Mouse (Mus musculus) urinary bladder, postnatal 36 days (tissue): ENCODE measurements at regions not wholly inside any gene's neighbourhood (a gene's known extent, or its start where the extent isn't known, plus 50 kb on each side); places are given as distances from the start of the nearest gene placed in this dataset.

ENCODE experiments used
- DNase-seq, 2 experiments: peaks; one replicate each; pipeline ENCODE4 v3.0.0; 2022; ENCODE audit warnings: low spot score in 2 of 2, mixed read lengths in 1 of 2

- peak in 1 of 2 experiments; percentile 12 for DNase-seq
Measured at GRCm38 (mm10) chr9:30581271-30581821, 154.4 kb downstream of the Snx19 start.

GRCm38 (mm10) chr9:30580500-30580899, 153.6 kb downstream of the Snx19 start:
- DNase-seq: no peak

- peak in 1 of 2 experiments; percentile 41 for DNase-seq
Measured at GRCm38 (mm10) chr9:30578213-30578612, 151.3 kb downstream of the Snx19 start.

GRCm38 (mm10) chr9:30577243-30577642, 150.3 kb downstream of the Snx19 start:
- DNase-seq: no peak

- no peak for DNase-seq
Measured at GRCm38 (mm10) chr9:30575531-30575930, 148.6 kb downstream of the Snx19 start.

- no peak for DNase-seq
Measured at GRCm38 (mm10) chr9:30573294-30573693, 146.4 kb downstream of the Snx19 start.

GRCm38 (mm10) chr9:30571014-30571413, 144.1 kb downstream of the Snx19 start:
- DNase-seq: no peak

GRCm38 (mm10) chr9:30564765-30565680, 138.1 kb downstream of the Snx19 start:
- no peak for DNase-seq

- DNase-seq: no peak
Measured at GRCm38 (mm10) chr9:30563399-30563798, 136.5 kb downstream of the Snx19 start.

GRCm38 (mm10) chr9:30554908-30555307, 128.0 kb downstream of the Snx19 start:
- no peak for DNase-seq

- DNase-seq: peak in 1 of 2 experiments; percentile 11
Measured at GRCm38 (mm10) chr9:30552721-30553120, 125.8 kb downstream of the Snx19 start.

- no peak for DNase-seq
Measured at GRCm38 (mm10) chr9:30549892-30550515, 123.1 kb downstream of the Snx19 start.

- no peak for DNase-seq
Measured at GRCm38 (mm10) chr9:30539858-30540257, 113.0 kb downstream of the Snx19 start.

GRCm38 (mm10) chr9:30536508-30537100, 109.7 kb downstream of the Snx19 start:
- no peak for DNase-seq

- no peak for DNase-seq
Measured at GRCm38 (mm10) chr9:30534961-30535360, 108.1 kb downstream of the Snx19 start.

GRCm38 (mm10) chr9:30533780-30534343, 107.0 kb downstream of the Snx19 start:
- no peak for DNase-seq

- DNase-seq: no peak
Measured at GRCm38 (mm10) chr9:30533091-30533779, 106.3 kb downstream of the Snx19 start.

GRCm38 (mm10) chr9:30525086-30525485, 98.2 kb downstream of the Snx19 start:
- no peak for DNase-seq

- DNase-seq: no peak
Measured at GRCm38 (mm10) chr9:30524401-30525066, 97.6 kb downstream of the Snx19 start.

- no peak for DNase-seq
Measured at GRCm38 (mm10) chr9:30523852-30524251, 96.9 kb downstream of the Snx19 start.
